Mouse (Mus musculus) kidney, adult 2 months (tissue): Measurements from ENCODE around the gene Tagln3.

ENCODE experiments used
- CTCF ChIP-seq: fragments of 200-500 bp; conservative IDR thresholded peaks from 2 replicates; pipeline ENCODE4 v1.5.1; 2011; ENCODE audit warnings: low read depth, mild to moderate bottlenecking, control low read depth, low read length, moderate library complexity, mixed read lengths; ENCODE audit not compliant: insufficient read depth, insufficient read length
- POLR2A ChIP-seq: fragments of 200-500 bp; IDR thresholded peaks from one replicate; pipeline ENCODE4 v1.6.1; 2011; ENCODE audit warnings: low read depth, low read length, control low read depth

- TF ChIP-seq CTCF (no peak), POLR2A (no peak)
Measured at GRCm38 (mm10) chr16:45770914-45771313, 46.5 kb upstream of the Tagln3 start.
